In genomic region chr11:103304525-103304924, GRCm38 (mm10) we compare ENCODE assay signal across 29 mouse cellular contexts. TPM values are rescaled to one million over a fixed set of nuclear protein-coding genes. Genes with fewer than 3 reads are reported as not detected.
DNase-seq lines count a peak whose midpoint lies in the region; ATAC-seq and TF ChIP-seq lines count a peak whose summit lies in the region.
"Had no signal": no experiment of that assay in that cellular context is flagged by ENCODE, and none has a peak within 500 bp of the region (broad histone marks: within the 10 kb centered on the region; RNA-seq: fewer than 3 reads in every experiment).

No protein-coding gene starts in this region.

- no peaks in the 10 kb centered on the region for H3K36me3 ChIP-seq in CH12.LX (replicated peaks in 1 of 2; ENCODE audit: control insufficient read depth in 1 of 2, insufficient read depth in 1 of 2, low read length in 1 of 2)
- H3K36me3 ChIP-seq in midbrain, postnatal 0 days (ENCODE audit: insufficient read depth, low read length), result no peaks in the 10 kb centered on the region
- H3K36me3 ChIP-seq in heart, embryonic 11.5 days (ENCODE audit: control insufficient read depth, insufficient read depth, low read length), result no peaks in the 10 kb centered on the region
- H3K36me3 ChIP-seq: kidney, embryonic 15.5 days; limb, embryonic 13.5 days; midbrain, embryonic 10.5 days; midbrain, embryonic 15.5 days; neural tube, embryonic 12.5 days had no signal

- peak; percentile 52 for TF ChIP-seq EP300 in CH12.LX (IDR thresholded peaks at IDR 0.05; ENCODE audit: low read length)

- H3K4me3 ChIP-seq in CH12.LX (replicated peaks in 1 of 3; ENCODE audit: low read depth in 2 of 3, low read length in 2 of 3, poor library complexity in 1 of 3), result no peak overlapping the region
- H3K4me3 ChIP-seq in midbrain, postnatal 0 days (ENCODE audit: low read depth, low read length), result no peak overlapping the region
- H3K4me3 ChIP-seq in heart, embryonic 11.5 days (ENCODE audit: low read depth, low read length), result no peak overlapping the region
- H3K4me3 ChIP-seq: kidney, embryonic 15.5 days; left cerebral cortex, adult 2 months; limb, embryonic 13.5 days; midbrain, embryonic 10.5 days; midbrain, embryonic 15.5 days; myocyte; neural tube, embryonic 12.5 days had no signal

- 85% methylated on average over 9 of the region's 9 CpGs for WGBS in midbrain, postnatal 0 days
- 79% methylated on average over 9 of the region's 9 CpGs for WGBS in heart, embryonic 11.5 days (ENCODE audit: insufficient replicate concordance)

- H3K4me1 ChIP-seq in CH12.LX (ENCODE audit: control insufficient read depth in 1 of 2, insufficient read depth in 2 of 2), result peaks cover 6 to 39% of the 10 kb centered on the region in 2 experiments; a peak in 3 of 4 replicates
- no peaks in the 10 kb centered on the region for H3K4me1 ChIP-seq in midbrain, postnatal 0 days (ENCODE audit: insufficient read depth, low read length)
- no peaks in the 10 kb centered on the region for H3K4me1 ChIP-seq in heart, embryonic 11.5 days (ENCODE audit: control insufficient read depth, insufficient read depth, low read length)
- H3K4me1 ChIP-seq: midbrain, embryonic 10.5 days; midbrain, embryonic 15.5 days; neural tube, embryonic 12.5 days had no signal

- no peak overlapping the region for H3K27ac ChIP-seq in CH12.LX (ENCODE audit: insufficient read depth, low read depth)
- H3K27ac ChIP-seq in midbrain, postnatal 0 days (ENCODE audit: low read depth, low read length), result no peak overlapping the region
- no peak overlapping the region for H3K27ac ChIP-seq in heart, embryonic 11.5 days (ENCODE audit: low read depth, low read length)
- H3K27ac ChIP-seq: kidney, embryonic 15.5 days; left cerebral cortex, adult 2 months; limb, embryonic 13.5 days; macrophage; midbrain, embryonic 10.5 days; midbrain, embryonic 15.5 days; neural tube, embryonic 12.5 days; stomach, postnatal 0 days had no signal

- dilution Hi-C loops in CH12.LX (cut with MboI; ENCODE audit: extremely low pct_ligation_motif_present, extremely low pct_unique_long_range_greater_than_20kb, low sequenced_read_pairs), result no loop called here

- no peak for TF ChIP-seq POLR2A in CH12.LX (IDR thresholded peaks at IDR 0.05; ENCODE audit: low read depth, low read length)

- ATAC-seq in megakaryocyte, adult 5-6 weeks (ENCODE audit: poor library complexity, severe bottlenecking), result peak; percentile 80
- no peak for ATAC-seq in midbrain, postnatal 0 days (ENCODE audit: low FRiP score)
- no peak for ATAC-seq in heart, embryonic 11.5 days (replicated peaks; ENCODE audit: insufficient number of reproducible peaks, low FRiP score, low TSS enrichment)
- ATAC-seq: forebrain, embryonic 14.5 days; hindbrain, embryonic 16.5 days; liver, postnatal 0 days; lung, postnatal 0 days; midbrain, embryonic 15.5 days had no signal

- TF ChIP-seq RAD21 in CH12.LX (IDR thresholded peaks at IDR 0.05; ENCODE audit: low read depth, low read length), result no peak

- DNase-seq in lung, postnatal 36 days, result peak; percentile 23
- DNase-seq in lung, adult 18-20 months, result no peak
- DNase-seq in CH12.LX (ENCODE audit: extremely low read depth), result peak; percentile 59
- DNase-seq in spleen, postnatal 36 days (ENCODE audit: low spot score in 2 of 2), result peak; percentile 61 to 69
- DNase-seq in midbrain, postnatal 0 days (ENCODE audit: low spot score), result no peak
- no peak for DNase-seq in urinary bladder, postnatal 14 days (ENCODE audit: low spot score)
- DNase-seq: adrenal gland, postnatal 14 days; cerebellum, adult 11-12 months; cerebellum, postnatal 10 days; kidney, adult 18-20 months; liver, postnatal 0 days; right cerebral cortex, postnatal 4 days; thymus, adult 18-20 months; thymus, postnatal 36 days had no signal

- no peak for TF ChIP-seq CTCF in CH12.LX (conservative IDR thresholded peaks at IDR 0.05 in 1 of 2, IDR thresholded peaks at IDR 0.05 in 1 of 2; ENCODE audit: low read depth in 2 of 2, low read length in 2 of 2)
- TF ChIP-seq CTCF in midbrain, postnatal 0 days (IDR thresholded peaks at IDR 0.05), result no peak

- H3K4me2 ChIP-seq in CH12.LX (ENCODE audit: insufficient read depth, low read depth, poor library complexity, severe bottlenecking), result no peak overlapping the region
- H3K4me2 ChIP-seq in midbrain, postnatal 0 days (ENCODE audit: low read depth, low read length, poor library complexity, severe bottlenecking), result no peak overlapping the region
- no peak overlapping the region for H3K4me2 ChIP-seq in heart, embryonic 11.5 days
- H3K4me2 ChIP-seq: kidney, embryonic 15.5 days; limb, embryonic 13.5 days; liver, embryonic 11.5 days; midbrain, embryonic 15.5 days; neural tube, embryonic 12.5 days had no signal

- in situ Hi-C loops in CH12.LX (cut with MboI; ENCODE audit: low pct_ligation_motif_present, low pct_unique_long_range_greater_than_20kb, low sequenced_read_pairs), result no loop called here

- H3K27me3 ChIP-seq in CH12.LX (replicated peaks), result no peaks in the 10 kb centered on the region
- no peaks in the 10 kb centered on the region for H3K27me3 ChIP-seq in midbrain, postnatal 0 days (ENCODE audit: insufficient read depth, low read length)
- H3K27me3 ChIP-seq in heart, embryonic 11.5 days (ENCODE audit: control insufficient read depth, insufficient read depth, low read length), result no peaks in the 10 kb centered on the region
- H3K27me3 ChIP-seq: kidney, embryonic 15.5 days; limb, embryonic 13.5 days; midbrain, embryonic 15.5 days; neural tube, embryonic 12.5 days had no signal

- H3K79me2 ChIP-seq in CH12.LX (replicated peaks; ENCODE audit: control insufficient read depth, extremely low read depth, insufficient read depth, poor library complexity, severe bottlenecking), result no peaks in the 10 kb centered on the region

- H3K9me3 ChIP-seq in CH12.LX (replicated peaks; ENCODE audit: low read length), result peaks cover 10% of the 10 kb centered on the region
- H3K9me3 ChIP-seq in midbrain, postnatal 0 days (ENCODE audit: low read length), result no peaks in the 10 kb centered on the region
- H3K9me3 ChIP-seq in heart, embryonic 11.5 days (replicated peaks; ENCODE audit: control insufficient read depth, low read length), result no peaks in the 10 kb centered on the region
- H3K9me3 ChIP-seq: kidney, embryonic 15.5 days; limb, embryonic 13.5 days; midbrain, embryonic 10.5 days; midbrain, embryonic 15.5 days; neural tube, embryonic 12.5 days had no signal

- H3K9ac ChIP-seq in CH12.LX (ENCODE audit: insufficient read depth, low read depth), result no peak overlapping the region
- no peak overlapping the region for H3K9ac ChIP-seq in midbrain, postnatal 0 days (replicated peaks; ENCODE audit: low read length, poor library complexity, severe bottlenecking)
- no peak overlapping the region for H3K9ac ChIP-seq in heart, embryonic 11.5 days (ENCODE audit: low read depth, low read length)
- H3K9ac ChIP-seq: kidney, embryonic 15.5 days; limb, embryonic 13.5 days; liver, postnatal 0 days; midbrain, embryonic 15.5 days; neural tube, embryonic 12.5 days had no signal

TF ChIP-seq in CH12.LX, 34 proteins besides CTCF, POLR2A, EP300 and RAD21 (continues in another document):
- TF ChIP-seq ELF1 (IDR thresholded peaks at IDR 0.05; ENCODE audit: low read depth, low read length) (no peak), SIN3A (IDR thresholded peaks at IDR 0.05; ENCODE audit: low read length) (no peak), MXI1 (IDR thresholded peaks at IDR 0.05; ENCODE audit: low read depth, low read length) (no peak), RCOR1 (conservative IDR thresholded peaks at IDR 0.05; ENCODE audit: low read depth, low read length) (no peak), MAZ (IDR thresholded peaks at IDR 0.05; ENCODE audit: low read depth, low read length) (no peak), ETS1 (conservative IDR thresholded peaks at IDR 0.05; ENCODE audit: low read depth, low read length) (no peak), E2F4 (IDR thresholded peaks at IDR 0.05; ENCODE audit: insufficient replicate concordance, low read depth, low read length) (no peak), JUND (conservative IDR thresholded peaks at IDR 0.05; ENCODE audit: low read depth, low read length) (no peak), TCF12 (IDR thresholded peaks at IDR 0.05; ENCODE audit: low read depth, low read length) (no peak), NRF1 (IDR thresholded peaks at IDR 0.05; ENCODE audit: low read depth, low read length) (no peak), NELFE (IDR thresholded peaks at IDR 0.05; ENCODE audit: low read depth, low read length) (no peak), GABPA (IDR thresholded peaks at IDR 0.05; ENCODE audit: insufficient replicate concordance, low read depth, low read length) (no peak), USF1 (IDR thresholded peaks at IDR 0.05; ENCODE audit: low read depth, low read length) (peak; percentile 87), CHD1 (IDR thresholded peaks at IDR 0.05; ENCODE audit: low read depth, low read length) (no peak), CHD2 (IDR thresholded peaks at IDR 0.05; ENCODE audit: low read length) (no peak), JUN (IDR thresholded peaks at IDR 0.05; ENCODE audit: insufficient read depth, low read depth, low read length) (no peak), MYC (IDR thresholded peaks at IDR 0.05; ENCODE audit: low read depth, low read length) (no peak), ZMIZ1 (IDR thresholded peaks at IDR 0.05; ENCODE audit: low read depth, low read length) (no peak), MEF2A (IDR thresholded peaks at IDR 0.05; ENCODE audit: borderline replicate concordance, low read depth, low read length) (no peak), PAX5 (IDR thresholded peaks at IDR 0.05; ENCODE audit: low read length) (no peak), UBTF (IDR thresholded peaks at IDR 0.05; ENCODE audit: low read depth, low read length) (no peak)

RNA-seq across cellular contexts. Expression of gene Map3k14, which starts 37.3 kb away (rescaled TPM):
- total RNA-seq in CH12.LX (2012; rRNA removed) (9.9 TPM in 2 replicates), CH12.LX (2014; rRNA removed) (4.2 and 4.5 TPM in 2 replicates)
- polyA plus RNA-seq in CH12.LX (2012; ENCODE audit: insufficient read length, low read depth), result 9.0 and 11.2 TPM in 2 replicates
- total RNA-seq in megakaryocyte, adult 5-6 weeks (2015), result 14.5 and 16.6 TPM in 2 replicates
- total RNA-seq in megakaryocyte, adult 5-6 weeks (2017), result 15.4 and 15.7 TPM in 2 replicates
- 4.8 and 6.1 TPM in 2 replicates for total RNA-seq in midbrain, postnatal 0 days (2014; rRNA removed)
- 1.5 and 1.7 TPM in 2 replicates for polyA plus RNA-seq in midbrain, postnatal 0 days (2015; fragmentation: Nextera tagmentation; extraction: Ambion mirVana)
- polyA plus RNA-seq in heart, embryonic 11.5 days (2014; fragmentation: Nextera tagmentation; extraction: Ambion mirVana), result 1.4 and 1.7 TPM in 2 replicates

RNA-seq across cellular contexts. Expression of gene Arhgap27, which starts 59.0 kb away (rescaled TPM):
- total RNA-seq in CH12.LX (2012; rRNA removed) (24.4 and 26.1 TPM in 2 replicates), CH12.LX (2014; rRNA removed) (11.4 and 11.8 TPM in 2 replicates)
- polyA plus RNA-seq in CH12.LX (2012; ENCODE audit: insufficient read length, low read depth), result 26.7 and 30.9 TPM in 2 replicates
- 20.1 and 20.5 TPM in 2 replicates for total RNA-seq in megakaryocyte, adult 5-6 weeks (2015)
- 20.1 and 21.9 TPM in 2 replicates for total RNA-seq in megakaryocyte, adult 5-6 weeks (2017)
- total RNA-seq in midbrain, postnatal 0 days (2014; rRNA removed), result 7.6 and 7.9 TPM in 2 replicates
- polyA plus RNA-seq in midbrain, postnatal 0 days (2015; fragmentation: Nextera tagmentation; extraction: Ambion mirVana), result 4.9 and 6.2 TPM in 2 replicates
- 3.4 and 4.4 TPM in 2 replicates for polyA plus RNA-seq in heart, embryonic 11.5 days (2014; fragmentation: Nextera tagmentation; extraction: Ambion mirVana)

Comparison
In these comparisons a context has a peak if more than half of its experiments do, and no peak if none do; other contexts are left out.
1. DNase-seq: peak in lung, postnatal 36 days (single experiment), CH12.LX (single experiment) and spleen, postnatal 36 days (2 of 2); none in lung, adult 18-20 months (0 of 2), midbrain, postnatal 0 days (single experiment) and urinary bladder, postnatal 14 days (single experiment).